In genomic region chr6:128158031-128158430, GRCm38 (mm10) we compare ENCODE assay signal across 23 mouse cellular contexts. TPM values are rescaled to one million over a fixed set of nuclear protein-coding genes. Genes with fewer than 3 reads are reported as not detected.
DNase-seq lines count a peak whose midpoint lies in the region; ATAC-seq and TF ChIP-seq lines count a peak whose summit lies in the region.
"Had no signal": no experiment of that assay in that cellular context is flagged by ENCODE, and none has a peak within 500 bp of the region (broad histone marks: within the 10 kb centered on the region; RNA-seq: fewer than 3 reads in every experiment).

No protein-coding gene starts in this region.

- H3K4me2 ChIP-seq in forebrain, embryonic 14.5 days (ENCODE audit: low read length): no peak overlapping the region
- H3K4me2 ChIP-seq in forebrain, embryonic 11.5 days (ENCODE audit: low read depth, low read length, severe bottlenecking): no peak overlapping the region
- H3K4me2 ChIP-seq in kidney, embryonic 15.5 days: no peak overlapping the region
- H3K4me2 ChIP-seq in neural tube, embryonic 13.5 days: peak overlapping the region; percentile 26; the same call in 1 of the 2 replicates
- peak overlapping the region; percentile 10; the same call in 1 of the 2 replicates for H3K4me2 ChIP-seq in forebrain, postnatal 0 days (ENCODE audit: low read depth)
- H3K4me2 ChIP-seq: heart, embryonic 13.5 days; limb, embryonic 12.5 days; liver, embryonic 12.5 days; stomach, embryonic 15.5 days had no signal

- H3K4me3 ChIP-seq in forebrain, embryonic 14.5 days (ENCODE audit: low read depth, low read length): no peak overlapping the region
- H3K4me3 ChIP-seq in forebrain, embryonic 11.5 days (ENCODE audit: low read depth, low read length): no peak overlapping the region
- no peak overlapping the region for H3K4me3 ChIP-seq in kidney, embryonic 15.5 days (replicated peaks)
- H3K4me3 ChIP-seq in neural tube, embryonic 13.5 days: no peak overlapping the region
- no peak overlapping the region for H3K4me3 ChIP-seq in forebrain, postnatal 0 days (ENCODE audit: low read depth, low read length)
- H3K4me3 ChIP-seq: embryonic facial prominence, embryonic 10.5 days; heart, embryonic 13.5 days; limb, embryonic 12.5 days; liver, embryonic 12.5 days; stomach, embryonic 15.5 days had no signal

- no peaks in the 10 kb centered on the region for H3K27me3 ChIP-seq in forebrain, embryonic 14.5 days (replicated peaks; ENCODE audit: control insufficient read depth, insufficient read depth, low read length)
- H3K27me3 ChIP-seq in forebrain, embryonic 11.5 days (ENCODE audit: control insufficient read depth, insufficient read depth, low read length): no peaks in the 10 kb centered on the region
- H3K27me3 ChIP-seq in kidney, embryonic 15.5 days: no peaks in the 10 kb centered on the region
- no peaks in the 10 kb centered on the region for H3K27me3 ChIP-seq in neural tube, embryonic 13.5 days
- no peaks in the 10 kb centered on the region for H3K27me3 ChIP-seq in forebrain, postnatal 0 days (ENCODE audit: insufficient read depth, low read length)
- H3K27me3 ChIP-seq: heart, embryonic 13.5 days; limb, embryonic 12.5 days; liver, embryonic 12.5 days; stomach, embryonic 15.5 days had no signal

- no peak overlapping the region for H3K27ac ChIP-seq in forebrain, embryonic 14.5 days (ENCODE audit: low read depth, low read length)
- H3K27ac ChIP-seq in forebrain, embryonic 11.5 days (ENCODE audit: low read depth, low read length): no peak overlapping the region
- no peak overlapping the region for H3K27ac ChIP-seq in kidney, embryonic 15.5 days
- no peak overlapping the region for H3K27ac ChIP-seq in neural tube, embryonic 13.5 days (replicated peaks)
- H3K27ac ChIP-seq in forebrain, postnatal 0 days (ENCODE audit: low read depth, low read length): no peak overlapping the region
- H3K27ac ChIP-seq: embryonic facial prominence, embryonic 10.5 days; heart, embryonic 13.5 days; limb, embryonic 12.5 days; liver, embryonic 12.5 days; macrophage; stomach, embryonic 15.5 days had no signal

- H3K36me3 ChIP-seq in forebrain, embryonic 14.5 days (ENCODE audit: control insufficient read depth, insufficient read depth, low read length): no peaks in the 10 kb centered on the region
- H3K36me3 ChIP-seq in forebrain, embryonic 11.5 days (ENCODE audit: control insufficient read depth, insufficient read depth, low read length): no peaks in the 10 kb centered on the region
- H3K36me3 ChIP-seq in kidney, embryonic 15.5 days: no peaks in the 10 kb centered on the region
- no peaks in the 10 kb centered on the region for H3K36me3 ChIP-seq in neural tube, embryonic 13.5 days
- no peaks in the 10 kb centered on the region for H3K36me3 ChIP-seq in forebrain, postnatal 0 days (ENCODE audit: insufficient read depth)
- H3K36me3 ChIP-seq: embryonic facial prominence, embryonic 10.5 days; G1E; heart, embryonic 13.5 days; limb, embryonic 12.5 days; liver, embryonic 12.5 days; stomach, embryonic 15.5 days had no signal

- no peaks in the 10 kb centered on the region for H3K4me1 ChIP-seq in forebrain, embryonic 14.5 days (ENCODE audit: control insufficient read depth, insufficient read depth, low read length)
- H3K4me1 ChIP-seq in forebrain, embryonic 11.5 days (replicated peaks; ENCODE audit: control insufficient read depth, insufficient read depth, low read length): no peaks in the 10 kb centered on the region; the same call in 1 of the 2 replicates
- H3K4me1 ChIP-seq in kidney, embryonic 15.5 days: 0 out of 2 replicates have a peak, but pooled peaks cover 5% of the 10 kb centered on the region
- peaks cover 8% of the 10 kb centered on the region for H3K4me1 ChIP-seq in neural tube, embryonic 13.5 days (replicated peaks)
- peaks cover 6% of the 10 kb centered on the region; the same call in 1 of the 2 replicates for H3K4me1 ChIP-seq in forebrain, postnatal 0 days (ENCODE audit: insufficient read depth)
- H3K4me1 ChIP-seq: embryonic facial prominence, embryonic 10.5 days; heart, embryonic 13.5 days; liver, embryonic 12.5 days; stomach, embryonic 15.5 days had no signal

- no peak for ATAC-seq in forebrain, embryonic 14.5 days
- no peak for ATAC-seq in forebrain, embryonic 11.5 days (replicated peaks; ENCODE audit: low FRiP score)
- no peak for ATAC-seq in kidney, embryonic 15.5 days (replicated peaks; ENCODE audit: low FRiP score)
- no peak for ATAC-seq in neural tube, embryonic 13.5 days (ENCODE audit: low read depth)
- peak; percentile 35; the same call in 1 of the 2 replicates for ATAC-seq in forebrain, postnatal 0 days
- ATAC-seq: CD4-positive, CD25-positive, alpha-beta regulatory T cell, adult 4 months; liver, embryonic 12.5 days had no signal

- peak; percentile 32 for DNase-seq in forebrain, embryonic 14.5 days (ENCODE audit: low spot score)
- DNase-seq in forebrain, embryonic 11.5 days (ENCODE audit: low spot score): no peak
- DNase-seq in kidney, postnatal 4 days: peak; percentile 60 to 66
- DNase-seq in neural tube, embryonic 10.5 days (ENCODE audit: extremely low spot score, low spot score): no peak
- DNase-seq in forebrain, postnatal 0 days: no peak
- no peak for DNase-seq in lung, postnatal 36 days
- DNase-seq: adrenal gland, postnatal 36 days; gastrocnemius, postnatal 14 days; heart, adult 18-20 months; kidney, adult 8-10 months; kidney, postnatal 25 days; lung, adult 2 months; right cerebral cortex, postnatal 25 days had no signal

- 57% methylated on average over 12 of the region's 12 CpGs for WGBS in forebrain, embryonic 14.5 days
- WGBS in forebrain, embryonic 11.5 days: 70% methylated on average over 12 of the region's 12 CpGs
- 59% methylated on average over 12 of the region's 12 CpGs for WGBS in kidney, embryonic 15.5 days
- WGBS in neural tube, embryonic 13.5 days: 56% methylated on average over 12 of the region's 12 CpGs
- WGBS in forebrain, postnatal 0 days: 44% methylated on average over 12 of the region's 12 CpGs

- no peak for TF ChIP-seq CTCF in forebrain, postnatal 0 days (IDR thresholded peaks at IDR 0.05; ENCODE audit: low read depth)

- H3K9me3 ChIP-seq in forebrain, embryonic 14.5 days (replicated peaks; ENCODE audit: control insufficient read depth, low read length): no peaks in the 10 kb centered on the region
- no peaks in the 10 kb centered on the region for H3K9me3 ChIP-seq in forebrain, embryonic 11.5 days (ENCODE audit: control insufficient read depth, low read length)
- H3K9me3 ChIP-seq in kidney, embryonic 15.5 days (replicated peaks): no peaks in the 10 kb centered on the region
- no peaks in the 10 kb centered on the region for H3K9me3 ChIP-seq in neural tube, embryonic 13.5 days
- H3K9me3 ChIP-seq in forebrain, postnatal 0 days (ENCODE audit: low read length): no peaks in the 10 kb centered on the region
- H3K9me3 ChIP-seq: embryonic facial prominence, embryonic 10.5 days; heart, embryonic 13.5 days; limb, embryonic 12.5 days; liver, embryonic 12.5 days; stomach, embryonic 15.5 days had no signal

- no peak overlapping the region for H3K9ac ChIP-seq in forebrain, embryonic 14.5 days (ENCODE audit: low read length)
- no peak overlapping the region for H3K9ac ChIP-seq in forebrain, embryonic 11.5 days (ENCODE audit: low read length)
- no peak overlapping the region for H3K9ac ChIP-seq in kidney, embryonic 15.5 days
- H3K9ac ChIP-seq in neural tube, embryonic 13.5 days: no peak overlapping the region
- H3K9ac ChIP-seq in forebrain, postnatal 0 days: no peak overlapping the region; the same call in 1 of the 2 replicates
- H3K9ac ChIP-seq: heart, embryonic 13.5 days; limb, embryonic 12.5 days; liver, embryonic 12.5 days; stomach, embryonic 15.5 days had no signal

RNA-seq across cellular contexts. Expression of gene Tspan9, which starts 14.6 kb away (rescaled TPM):
- 23.0 and 36.2 TPM in 2 replicates for polyA plus RNA-seq in forebrain, embryonic 14.5 days (2014; fragmentation: Nextera tagmentation; extraction: Ambion mirVana)
- 34.2 and 39.6 TPM in 2 replicates for polyA plus RNA-seq in forebrain, embryonic 11.5 days (2014; fragmentation: Nextera tagmentation; extraction: Ambion mirVana)
- polyA plus RNA-seq in kidney, embryonic 15.5 days (2015; fragmentation: Nextera tagmentation; extraction: Ambion mirVana): 115 and 121 TPM in 2 replicates
- 38.5 and 43.5 TPM in 2 replicates for polyA plus RNA-seq in neural tube, embryonic 13.5 days (2015; fragmentation: Nextera tagmentation; extraction: Ambion mirVana)
- total RNA-seq in forebrain, postnatal 0 days (2014; rRNA removed): 140 and 150 TPM in 2 replicates
- polyA plus RNA-seq in forebrain, postnatal 0 days (2015; fragmentation: Nextera tagmentation; extraction: Ambion mirVana): 52.7 and 63.9 TPM in 2 replicates
- polyA plus RNA-seq: G1E had no signal

Comparison
In these comparisons a context has a peak if more than half of its experiments do, and no peak if none do; other contexts are left out.
1. DNase-seq: peak in forebrain, embryonic 14.5 days (single experiment) and kidney, postnatal 4 days (2 of 2); none in forebrain, embryonic 11.5 days (single experiment), neural tube, embryonic 10.5 days (single experiment), forebrain, postnatal 0 days (single experiment) and lung, postnatal 36 days (single experiment).
2. H3K4me2 ChIP-seq: peak in neural tube, embryonic 13.5 days (single experiment) and forebrain, postnatal 0 days (single experiment); none in forebrain, embryonic 14.5 days (single experiment), forebrain, embryonic 11.5 days (single experiment) and kidney, embryonic 15.5 days (single experiment).